Mouse (Mus musculus): ENCODE measurements around the gene Olfr455. TPM values are rescaled to one million over a fixed set of nuclear protein-coding genes. Genes with fewer than 3 reads are reported as not detected.

The Olfr455 gene
- polyA plus RNA-seq, 1 experiment: not detected

- H3K4me1 ChIP-seq (ENCODE audit: control insufficient read depth, insufficient read depth, low read length): no peaks in the 10 kb centered on the region
- H3K27me3 ChIP-seq (replicated peaks; ENCODE audit: control insufficient read depth, insufficient read depth, low read length): no peaks in the 10 kb centered on the region
- H3K27ac ChIP-seq (ENCODE audit: insufficient read depth, low read depth, low read length): no peak overlapping the region
- no peak overlapping the region for H3K4me3 ChIP-seq (ENCODE audit: insufficient read depth, low read depth, low read length)
- 58% methylated on average over 2 of the region's 2 CpGs for WGBS
- no peaks in the 10 kb centered on the region for H3K36me3 ChIP-seq (ENCODE audit: control insufficient read depth, insufficient read depth, low read length)
- no peak for TF ChIP-seq POLR2A (IDR thresholded peaks at IDR 0.05; ENCODE audit: low read depth, low read length)
- TF ChIP-seq CTCF (conservative IDR thresholded peaks at IDR 0.05; ENCODE audit: insufficient read depth, insufficient read length, low read depth, low read length): no peak
- DNase-seq: no peak
Observed at GRCm38 (mm10) chr6:42568205-42568604, 20.8 kb upstream of the Olfr455 start.

GRCm38 (mm10) chr6:42566076-42566598 is 18.8 kb upstream of the Olfr455 start:
- no peak for TF ChIP-seq CTCF (conservative IDR thresholded peaks at IDR 0.05; ENCODE audit: insufficient read depth, insufficient read length, low read depth, low read length)
- no peak for TF ChIP-seq POLR2A (IDR thresholded peaks at IDR 0.05; ENCODE audit: low read depth, low read length)
- no peaks in the 10 kb centered on the region for H3K27me3 ChIP-seq (replicated peaks; ENCODE audit: control insufficient read depth, insufficient read depth, low read length)
- no peak overlapping the region for H3K4me3 ChIP-seq (ENCODE audit: insufficient read depth, low read depth, low read length)
- DNase-seq: no peak
- no peaks in the 10 kb centered on the region for H3K36me3 ChIP-seq (ENCODE audit: control insufficient read depth, insufficient read depth, low read length)
- WGBS: 86% methylated on average over 2 of the region's 2 CpGs
- no peak overlapping the region for H3K27ac ChIP-seq (ENCODE audit: insufficient read depth, low read depth, low read length)
- no peaks in the 10 kb centered on the region for H3K4me1 ChIP-seq (ENCODE audit: control insufficient read depth, insufficient read depth, low read length)

GRCm38 (mm10) chr6:42562280-42562679 is 14.9 kb upstream of the Olfr455 start:
- Histone ChIP-seq H3K27ac (ENCODE audit: insufficient read depth, low read depth, low read length) (no peak overlapping the region), H3K36me3 (ENCODE audit: control insufficient read depth, insufficient read depth, low read length) (no peaks in the 10 kb centered on the region), H3K4me1 (ENCODE audit: control insufficient read depth, insufficient read depth, low read length) (no peaks in the 10 kb centered on the region), H3K4me3 (ENCODE audit: insufficient read depth, low read depth, low read length) (no peak overlapping the region), H3K27me3 (replicated peaks; ENCODE audit: control insufficient read depth, insufficient read depth, low read length) (no peaks in the 10 kb centered on the region)
- TF ChIP-seq POLR2A (IDR thresholded peaks at IDR 0.05; ENCODE audit: low read depth, low read length): no peak
- no peak for TF ChIP-seq CTCF (conservative IDR thresholded peaks at IDR 0.05; ENCODE audit: insufficient read depth, insufficient read length, low read depth, low read length)
- no peak for DNase-seq
- 50% methylated on average over 2 of the region's 2 CpGs for WGBS

- no peak for DNase-seq
- H3K4me3 ChIP-seq (ENCODE audit: insufficient read depth, low read depth, low read length): no peak overlapping the region
- no peaks in the 10 kb centered on the region for H3K36me3 ChIP-seq (ENCODE audit: control insufficient read depth, insufficient read depth, low read length)
- no peaks in the 10 kb centered on the region for H3K27me3 ChIP-seq (replicated peaks; ENCODE audit: control insufficient read depth, insufficient read depth, low read length)
- H3K4me1 ChIP-seq (ENCODE audit: control insufficient read depth, insufficient read depth, low read length): no peaks in the 10 kb centered on the region
- TF ChIP-seq POLR2A (IDR thresholded peaks at IDR 0.05; ENCODE audit: low read depth, low read length): no peak
- TF ChIP-seq CTCF (conservative IDR thresholded peaks at IDR 0.05; ENCODE audit: insufficient read depth, insufficient read length, low read depth, low read length): no peak
- no peak overlapping the region for H3K27ac ChIP-seq (ENCODE audit: insufficient read depth, low read depth, low read length)
- 69% methylated on average over 5 of the region's 5 CpGs for WGBS
Observed at GRCm38 (mm10) chr6:42560885-42561284, 13.5 kb upstream of the Olfr455 start.

- H3K36me3 ChIP-seq (ENCODE audit: control insufficient read depth, insufficient read depth, low read length): no peaks in the 10 kb centered on the region
- WGBS: 95% methylated on average over 14 of the region's 14 CpGs
- no peaks in the 10 kb centered on the region for H3K4me1 ChIP-seq (ENCODE audit: control insufficient read depth, insufficient read depth, low read length)
- no peak for DNase-seq
- no peak overlapping the region for H3K27ac ChIP-seq (ENCODE audit: insufficient read depth, low read depth, low read length)
- H3K27me3 ChIP-seq (replicated peaks; ENCODE audit: control insufficient read depth, insufficient read depth, low read length): no peaks in the 10 kb centered on the region
- TF ChIP-seq CTCF (conservative IDR thresholded peaks at IDR 0.05; ENCODE audit: insufficient read depth, insufficient read length, low read depth, low read length) (no peak), POLR2A (IDR thresholded peaks at IDR 0.05; ENCODE audit: low read depth, low read length) (no peak)
- no peak overlapping the region for H3K4me3 ChIP-seq (ENCODE audit: insufficient read depth, low read depth, low read length)
Observed at GRCm38 (mm10) chr6:42558641-42559040, 11.3 kb upstream of the Olfr455 start.

- Histone ChIP-seq H3K27me3 (replicated peaks; ENCODE audit: control insufficient read depth, insufficient read depth, low read length) (no peaks in the 10 kb centered on the region), H3K27ac (ENCODE audit: insufficient read depth, low read depth, low read length) (no peak overlapping the region), H3K4me3 (ENCODE audit: insufficient read depth, low read depth, low read length) (no peak overlapping the region), H3K36me3 (ENCODE audit: control insufficient read depth, insufficient read depth, low read length) (no peaks in the 10 kb centered on the region), H3K4me1 (ENCODE audit: control insufficient read depth, insufficient read depth, low read length) (no peaks in the 10 kb centered on the region)
- no peak for DNase-seq
- TF ChIP-seq POLR2A (IDR thresholded peaks at IDR 0.05; ENCODE audit: low read depth, low read length): no peak
- no peak for TF ChIP-seq CTCF (conservative IDR thresholded peaks at IDR 0.05; ENCODE audit: insufficient read depth, insufficient read length, low read depth, low read length)
- WGBS: 76% methylated on average over 2 of the region's 2 CpGs
Observed at GRCm38 (mm10) chr6:42546180-42546579, 1.2 kb downstream of the Olfr455 start.

- DNase-seq: peak; percentile 46
- Histone ChIP-seq H3K36me3 (ENCODE audit: control insufficient read depth, insufficient read depth, low read length) (no peaks in the 10 kb centered on the region), H3K4me3 (ENCODE audit: insufficient read depth, low read depth, low read length) (no peak overlapping the region), H3K4me1 (ENCODE audit: control insufficient read depth, insufficient read depth, low read length) (no peaks in the 10 kb centered on the region), H3K27me3 (replicated peaks; ENCODE audit: control insufficient read depth, insufficient read depth, low read length) (no peaks in the 10 kb centered on the region), H3K27ac (ENCODE audit: insufficient read depth, low read depth, low read length) (no peak overlapping the region)
- 47% methylated on average over 2 of the region's 2 CpGs for WGBS
- TF ChIP-seq POLR2A (IDR thresholded peaks at IDR 0.05; ENCODE audit: low read depth, low read length) (no peak), CTCF (conservative IDR thresholded peaks at IDR 0.05; ENCODE audit: insufficient read depth, insufficient read length, low read depth, low read length) (no peak)
Observed at GRCm38 (mm10) chr6:42545451-42545885, 1.9 kb downstream of the Olfr455 start.
